Comparison of ENCODE assay signal across 8 mouse cellular contexts in the genomic region with DNA sequence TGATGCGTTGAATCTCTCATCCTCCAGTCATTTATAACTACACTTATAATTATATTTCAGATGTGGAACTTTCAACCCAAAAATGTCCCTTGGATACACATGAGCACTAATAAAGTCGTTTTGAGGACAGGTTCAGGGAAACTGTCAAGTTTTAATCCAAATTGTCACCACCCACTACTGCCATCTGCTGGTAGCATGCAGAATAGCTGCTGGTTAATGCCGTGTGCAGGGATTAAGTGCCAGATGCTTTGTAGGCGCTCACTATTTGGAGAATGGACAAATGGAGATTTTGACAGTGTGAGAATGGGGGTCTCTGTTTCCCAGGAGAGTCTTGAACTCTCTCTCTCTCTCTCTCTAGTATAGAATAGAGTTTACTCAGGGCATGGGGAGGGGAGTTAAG. TPM values are rescaled to one million over a fixed set of nuclear protein-coding genes. Genes with fewer than 3 reads are reported as not detected.
DNase-seq lines count a peak whose midpoint lies in the region; ATAC-seq lines count a peak whose summit lies in the region.

No protein-coding gene starts in this region.

- no peaks in the 10 kb centered on the region for H3K9me3 ChIP-seq in forebrain, embryonic 14.5 days (replicated peaks; ENCODE audit: control insufficient read depth, low read length)

- no peak overlapping the region for H3K27ac ChIP-seq in forebrain, embryonic 14.5 days (ENCODE audit: low read depth, low read length)

- 12% methylated on average over 4 of the region's 4 CpGs for WGBS in forebrain, embryonic 14.5 days

- peak; percentile 48 for DNase-seq in gastrocnemius, postnatal 10 days
- no peak for DNase-seq in gastrocnemius, adult 8-10 months (ENCODE audit: low spot score in 2 of 2)
- DNase-seq in right cerebral cortex, adult 18-20 months, result peak; percentile 19
- DNase-seq in right cerebral cortex, postnatal 14 days, result no peak
- peak; percentile 43 for DNase-seq in c-Kit-negative CD71-positive TER-119-positive erythroid progenitor cells, embryonic 14.5 days (ENCODE audit: low read depth, low spot score)
- DNase-seq in forebrain, embryonic 14.5 days (ENCODE audit: low spot score), result peak; percentile 85
- peak; percentile 58 for DNase-seq in lung, postnatal 10 days
- peak; percentile 35 to 74 for DNase-seq in spleen, postnatal 4 days (ENCODE audit: low spot score in 2 of 2)

- no peaks in the 10 kb centered on the region for H3K27me3 ChIP-seq in forebrain, embryonic 14.5 days (replicated peaks; ENCODE audit: control insufficient read depth, insufficient read depth, low read length)

- no peak overlapping the region for H3K9ac ChIP-seq in forebrain, embryonic 14.5 days (ENCODE audit: low read length)

- H3K4me2 ChIP-seq in forebrain, embryonic 14.5 days (ENCODE audit: low read length), result no peak overlapping the region

- 0 out of 2 replicates have a peak, but pooled peaks cover 2% of the 10 kb centered on the region for H3K4me1 ChIP-seq in forebrain, embryonic 14.5 days (ENCODE audit: control insufficient read depth, insufficient read depth, low read length)

- H3K36me3 ChIP-seq in forebrain, embryonic 14.5 days (ENCODE audit: control insufficient read depth, insufficient read depth, low read length), result no peaks in the 10 kb centered on the region

- ATAC-seq in forebrain, embryonic 14.5 days, result no peak

- no peak overlapping the region for H3K4me3 ChIP-seq in forebrain, embryonic 14.5 days (ENCODE audit: low read depth, low read length)

RNA-seq across cellular contexts. Expression of a gene that starts 16.7 kb away (rescaled TPM):
- 1 to 10 TPM; 4.5 to 7.9 TPM for total RNA-seq in gastrocnemius, postnatal 10 days (2021)
- total RNA-seq in gastrocnemius, adult 8-10 months (2022), result 1 to 10 TPM in 2 of 4 experiments, under 1 TPM in 2; 0.51 to 5.9 (median 0.98) TPM
- polyA plus RNA-seq in forebrain, embryonic 14.5 days (2014; fragmentation: Nextera tagmentation; extraction: Ambion mirVana), result 14.5 and 24.8 TPM in 2 replicates

RNA-seq across cellular contexts. Expression of a gene that starts 30.0 kb away (rescaled TPM):
- 1 to 10 TPM; 2.4 to 3.5 TPM for total RNA-seq in gastrocnemius, postnatal 10 days (2021)
- 1 to 10 TPM; 1.1 to 2.2 (median 1.2) TPM for total RNA-seq in gastrocnemius, adult 8-10 months (2022)
- 0.20 and 0.23 TPM in 2 replicates for polyA plus RNA-seq in forebrain, embryonic 14.5 days (2014; fragmentation: Nextera tagmentation; extraction: Ambion mirVana)

Comparison
In these comparisons a context has a peak if more than half of its experiments do, and no peak if none do; other contexts are left out.
1. DNase-seq: peak in gastrocnemius, postnatal 10 days (single experiment), right cerebral cortex, adult 18-20 months (single experiment), c-Kit-negative CD71-positive TER-119-positive erythroid progenitor cells, embryonic 14.5 days (single experiment), forebrain, embryonic 14.5 days (single experiment), lung, postnatal 10 days (single experiment) and spleen, postnatal 4 days (2 of 2); none in gastrocnemius, adult 8-10 months (0 of 2) and right cerebral cortex, postnatal 14 days (single experiment).